Mouse (Mus musculus) brain, embryonic 14.5 days (tissue): Measurements from ENCODE around the gene Tk1. TPM values are rescaled to one million over a fixed set of nuclear protein-coding genes. Genes with fewer than 3 reads are reported as not detected.

Source experiments
- DNase-seq: peaks from one replicate; pipeline ENCODE4 v3.0.0-alpha.2; 2011; ENCODE audit warnings: low read depth
- CTCF ChIP-seq: fragments of 200-500 bp; IDR thresholded peaks from 2 replicates; pipeline ENCODE4 v1.5.1; 2012; ENCODE audit warnings: inconsistent platforms, mild to moderate bottlenecking, moderate library complexity, borderline replicate concordance; ENCODE audit not compliant: insufficient read depth, insufficient read length; ENCODE audit errors: extremely low read depth
- POLR2A ChIP-seq: fragments of 200-500 bp; IDR thresholded peaks from 2 replicates; pipeline ENCODE4 v1.6.1; 2012; ENCODE audit warnings: mild to moderate bottlenecking, inconsistent platforms, borderline replicate concordance; ENCODE audit not compliant: poor library complexity, insufficient read depth, insufficient read length, severe bottlenecking; ENCODE audit errors: extremely low read depth
- polyA plus RNA-seq: library from polyadenylated mRNA; depleted of rRNA; stranded (reverse); fragments of >200 nt; gene quantifications from 2 replicates; pipeline ENCODE4 v1.2.3, GENCODE M21; 2012

Tk1 gene
- polyA plus RNA-seq, 1 experiment = 31.1 TPM

DNA sequence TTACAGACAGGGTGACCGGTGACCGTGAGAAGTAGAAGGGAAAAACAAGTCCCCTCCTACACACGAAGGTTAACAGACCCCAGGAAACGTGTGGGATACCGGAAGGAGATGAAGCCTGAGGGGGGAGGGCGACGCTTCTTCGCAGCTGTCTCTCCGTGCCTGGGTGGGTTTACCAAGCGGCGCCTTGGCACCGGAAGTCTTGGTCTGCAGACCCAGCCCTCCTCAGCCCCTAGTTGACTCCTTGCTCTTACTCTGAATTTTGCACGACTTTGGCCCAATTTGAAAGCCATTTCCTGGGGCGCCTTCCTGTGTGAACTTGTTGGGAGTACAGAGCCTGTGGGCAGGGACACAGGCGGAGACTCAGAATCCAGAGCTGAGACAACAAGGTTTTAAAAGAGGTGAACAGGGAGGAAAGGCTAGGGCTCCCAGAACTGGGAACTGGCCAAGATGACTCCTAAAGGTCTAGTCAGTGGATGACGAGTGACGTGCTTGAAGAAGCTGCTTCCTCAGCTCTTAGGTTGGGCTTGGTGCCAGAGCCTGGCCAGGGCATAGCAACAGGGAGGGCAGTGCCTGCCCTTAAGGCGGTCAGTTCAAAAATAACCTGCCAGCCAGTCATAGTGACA, 44.6 kb downstream of the Tk1 start:
- TF ChIP-seq CTCF = no peak
- no peak for TF ChIP-seq POLR2A
- DNase-seq = no peak

- peak; percentile 56 for DNase-seq
Measured at GRCm38 (mm10) chr11:117780582-117781111, 45.2 kb downstream of the Tk1 start.

GRCm38 (mm10) chr11:117780199-117780515, 45.7 kb downstream of the Tk1 start:
- TF ChIP-seq POLR2A (no peak), CTCF (no peak)
- no peak for DNase-seq

More at GRCm38 (mm10) chr11:117780582-117781111, 45.2 kb downstream of the Tk1 start:
- no peak for TF ChIP-seq POLR2A

GRCm38 (mm10) chr11:117779434-117780198, 46.3 kb downstream of the Tk1 start:
- DNase-seq = peak; percentile 80
- no peak for TF ChIP-seq POLR2A
- TF ChIP-seq CTCF = no peak

GRCm38 (mm10) chr11:117778851-117779433, 47.0 kb downstream of the Tk1 start:
- DNase-seq = no peak
- TF ChIP-seq CTCF (no peak), POLR2A (no peak)

DNA sequence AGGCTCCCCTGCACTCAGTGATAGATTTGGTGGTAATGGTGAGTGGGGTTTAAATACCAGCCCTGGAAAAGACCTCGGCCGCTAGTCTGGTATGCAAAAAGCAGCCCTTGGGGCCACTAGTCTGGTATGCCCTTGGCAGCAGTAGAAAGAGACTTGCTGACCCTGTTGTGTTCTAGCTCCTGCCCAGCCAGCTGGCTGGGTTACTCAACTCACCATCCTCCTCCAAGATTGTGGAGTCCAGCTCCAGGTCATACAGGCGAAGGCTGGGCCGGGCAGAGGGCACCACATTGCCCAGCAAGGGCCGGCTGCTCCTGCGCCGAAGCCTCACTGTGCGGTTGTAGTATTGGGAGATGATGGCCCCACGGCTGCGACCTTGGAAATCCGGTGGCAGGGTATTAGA, 47.9 kb downstream of the Tk1 start:
- DNase-seq = no peak
- TF ChIP-seq POLR2A (no peak), CTCF (no peak)

DNA sequence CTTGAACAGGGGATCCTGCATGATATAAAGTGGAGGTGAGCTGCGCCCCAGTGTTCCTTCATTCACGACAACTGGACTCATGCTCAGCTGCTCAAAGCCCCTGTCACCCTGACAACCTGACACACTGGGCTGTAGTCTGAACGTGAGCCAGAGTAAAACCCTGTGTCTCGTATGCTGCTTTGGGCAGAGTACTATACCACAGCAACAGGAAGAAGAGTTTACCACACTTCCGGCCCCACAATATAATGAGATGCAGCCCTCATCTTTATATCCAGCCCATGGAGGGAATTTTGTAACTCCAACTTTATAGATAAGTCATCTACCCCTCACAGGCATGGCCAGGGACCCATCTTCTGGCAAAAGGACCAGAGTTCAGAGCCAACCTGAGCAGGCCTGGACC, 48.8 kb downstream of the Tk1 start:
- TF ChIP-seq POLR2A (no peak), CTCF (no peak)
- no peak for DNase-seq

DNA sequence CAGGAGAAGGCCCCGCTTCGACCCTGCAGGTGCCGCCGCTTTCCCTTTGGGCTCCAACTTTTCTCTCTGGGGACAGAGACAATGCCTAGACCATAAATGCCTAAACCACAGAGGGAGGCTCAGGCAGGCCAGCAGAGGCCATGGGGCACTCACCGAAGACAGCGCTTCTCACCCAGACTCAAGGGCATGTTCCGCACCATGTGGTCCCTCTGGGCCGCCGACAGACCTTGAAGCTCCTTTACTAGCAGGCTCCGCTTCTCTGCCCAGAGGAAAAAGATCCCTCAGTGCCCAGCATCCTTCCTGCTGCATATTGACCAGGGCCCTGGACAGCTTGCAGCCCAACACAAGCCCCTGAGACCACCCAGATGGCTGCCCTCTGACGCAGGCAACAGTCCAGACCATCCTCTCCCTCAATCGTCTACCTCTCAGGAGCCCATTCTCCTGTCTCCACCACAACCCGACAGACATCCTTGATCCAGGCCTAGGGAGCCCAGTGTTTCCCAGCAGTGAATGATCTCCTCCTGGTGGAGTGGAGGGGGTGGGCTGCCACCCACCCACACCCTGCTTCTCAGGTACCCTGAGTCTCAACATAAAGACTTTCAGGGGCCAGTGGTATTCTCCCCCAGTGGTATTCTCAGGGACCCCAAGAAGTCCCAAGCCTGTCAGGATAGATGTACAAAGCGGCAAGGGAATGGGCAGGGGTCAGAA, 49.7 kb downstream of the Tk1 start:
- no peak for DNase-seq
- TF ChIP-seq POLR2A = no peak
- TF ChIP-seq CTCF = no peak

- TF ChIP-seq POLR2A (no peak), CTCF (no peak)
- no peak for DNase-seq
Measured at GRCm38 (mm10) chr11:117775540-117775939, 50.4 kb downstream of the Tk1 start.

GRCm38 (mm10) chr11:117774925-117775324, 51.0 kb downstream of the Tk1 start:
- TF ChIP-seq POLR2A (no peak), CTCF (no peak)
- DNase-seq = no peak

GRCm38 (mm10) chr11:117772352-117772751, 53.5 kb downstream of the Tk1 start:
- TF ChIP-seq POLR2A = no peak
- TF ChIP-seq CTCF = no peak
- no peak for DNase-seq
